11 mouse cellular contexts compared by ENCODE assay signal in genomic region chr16:94307526-94307925, GRCm38 (mm10). TPM values are rescaled to one million over a fixed set of nuclear protein-coding genes. Genes with fewer than 3 reads are reported as not detected.
A peak's percentile ranks its signal among the peaks of the same experiment; 100 is the strongest.
DNase-seq lines count a peak whose midpoint lies in the region; ATAC-seq and TF ChIP-seq lines count a peak whose summit lies in the region.
"Had no signal": no experiment of that assay in that cellular context is flagged by ENCODE, and none has a peak within 500 bp of the region (broad histone marks: within the 10 kb centered on the region; RNA-seq: fewer than 3 reads in every experiment).

No protein-coding gene starts in this region.

- peaks cover 18% of the 10 kb centered on the region for H3K27me3 ChIP-seq in forebrain, embryonic 10.5 days (ENCODE audit: poor library complexity, severe bottlenecking)
- no peaks in the 10 kb centered on the region for H3K27me3 ChIP-seq in forebrain, embryonic 11.5 days (ENCODE audit: control insufficient read depth, insufficient read depth, low read length)
- H3K27me3 ChIP-seq in hindbrain, postnatal 0 days (ENCODE audit: insufficient read depth, low read length) = no peaks in the 10 kb centered on the region
- no peaks in the 10 kb centered on the region for H3K27me3 ChIP-seq in intestine, embryonic 15.5 days (replicated peaks)
- H3K27me3 ChIP-seq: heart, embryonic 15.5 days had no signal

- no peak overlapping the region for H3K9ac ChIP-seq in forebrain, embryonic 11.5 days (ENCODE audit: low read length)
- 0 out of 2 replicates have a peak overlapping the region, but pooled peaks have one; percentile 24 for H3K9ac ChIP-seq in hindbrain, postnatal 0 days (replicated peaks; ENCODE audit: low read length)
- H3K9ac ChIP-seq in intestine, embryonic 15.5 days = no peak overlapping the region
- H3K9ac ChIP-seq: heart, embryonic 15.5 days; liver, embryonic 15.5 days had no signal

- no peak overlapping the region for H3K4me3 ChIP-seq in forebrain, embryonic 10.5 days
- H3K4me3 ChIP-seq in forebrain, embryonic 11.5 days (ENCODE audit: low read depth, low read length) = no peak overlapping the region
- no peak overlapping the region for H3K4me3 ChIP-seq in cortical plate, adult 2 months (ENCODE audit: insufficient read depth, low read length)
- no peak overlapping the region for H3K4me3 ChIP-seq in hindbrain, postnatal 0 days (ENCODE audit: low read length)
- no peak overlapping the region for H3K4me3 ChIP-seq in intestine, embryonic 15.5 days (replicated peaks)
- H3K4me3 ChIP-seq: heart, embryonic 15.5 days; liver, embryonic 15.5 days had no signal

- 67% methylated on average over 6 of the region's 6 CpGs for WGBS in forebrain, embryonic 10.5 days
- whole genome bisulfite sequencing in forebrain, embryonic 11.5 days = 76% methylated on average over 6 of the region's 6 CpGs
- WGBS in hindbrain, postnatal 0 days = 39% methylated on average over 6 of the region's 6 CpGs
- 67% methylated on average over 6 of the region's 6 CpGs for WGBS in intestine, embryonic 15.5 days

- H3K36me3 ChIP-seq in forebrain, embryonic 10.5 days (replicated peaks) = 0 out of 2 replicates have a peak, but pooled peaks cover 3% of the 10 kb centered on the region
- H3K36me3 ChIP-seq in forebrain, embryonic 11.5 days (ENCODE audit: control insufficient read depth, insufficient read depth, low read length) = no peaks in the 10 kb centered on the region
- no peaks in the 10 kb centered on the region for H3K36me3 ChIP-seq in hindbrain, postnatal 0 days (ENCODE audit: insufficient read depth, low read length)
- no peaks in the 10 kb centered on the region for H3K36me3 ChIP-seq in intestine, embryonic 15.5 days
- H3K36me3 ChIP-seq: heart, embryonic 15.5 days; liver, embryonic 15.5 days had no signal

- TF ChIP-seq POLR2A in cortical plate, adult 2 months (IDR thresholded peaks at IDR 0.05; ENCODE audit: extremely low read depth, insufficient read depth, low read length) = no peak

- no peak for ATAC-seq in forebrain, embryonic 11.5 days (replicated peaks; ENCODE audit: low FRiP score)
- no peak for ATAC-seq in hindbrain, postnatal 0 days
- no peak for ATAC-seq in granulocyte monocyte progenitor cell, adult 5-6 weeks (replicated peaks; ENCODE audit: poor library complexity, severe bottlenecking)
- ATAC-seq in intestine, embryonic 15.5 days = no peak

- no peaks in the 10 kb centered on the region for H3K9me3 ChIP-seq in forebrain, embryonic 10.5 days
- H3K9me3 ChIP-seq in forebrain, embryonic 11.5 days (ENCODE audit: control insufficient read depth, low read length) = no peaks in the 10 kb centered on the region
- H3K9me3 ChIP-seq in hindbrain, postnatal 0 days (ENCODE audit: low read length) = no peaks in the 10 kb centered on the region
- H3K9me3 ChIP-seq in intestine, embryonic 15.5 days = no peaks in the 10 kb centered on the region
- H3K9me3 ChIP-seq: heart, embryonic 15.5 days; liver, embryonic 15.5 days had no signal

- DNase-seq in forebrain, embryonic 10.5 days (ENCODE audit: extremely low spot score, low spot score) = no peak
- no peak for DNase-seq in forebrain, embryonic 11.5 days (ENCODE audit: low spot score)
- DNase-seq in adipocyte (ENCODE audit: low spot score) = peak; percentile 98
- DNase-seq in hindbrain, postnatal 0 days (ENCODE audit: low spot score) = peak; percentile 67
- DNase-seq in ovary, adult 18-20 months (ENCODE audit: low spot score) = no peak

- H3K4me1 ChIP-seq in forebrain, embryonic 10.5 days = peaks cover 34% of the 10 kb centered on the region
- 0 out of 2 replicates have a peak, but pooled peaks cover 2% of the 10 kb centered on the region for H3K4me1 ChIP-seq in forebrain, embryonic 11.5 days (replicated peaks; ENCODE audit: control insufficient read depth, insufficient read depth, low read length)
- peaks cover 4% of the 10 kb centered on the region; the same call in 1 of the 2 replicates for H3K4me1 ChIP-seq in cortical plate, adult 2 months (ENCODE audit: control insufficient read depth, insufficient read depth, low read length)
- H3K4me1 ChIP-seq in hindbrain, postnatal 0 days (ENCODE audit: insufficient read depth, low read length) = peaks cover 5% of the 10 kb centered on the region; the same call in 1 of the 2 replicates
- H3K4me1 ChIP-seq in intestine, embryonic 15.5 days (replicated peaks) = peaks cover 12% of the 10 kb centered on the region

- no peak for TF ChIP-seq CTCF in cortical plate, adult 2 months (IDR thresholded peaks at IDR 0.05; ENCODE audit: extremely low read depth, insufficient read depth, low read length)
- TF ChIP-seq CTCF in hindbrain, postnatal 0 days (IDR thresholded peaks at IDR 0.05; ENCODE audit: low read depth) = no peak

- peak overlapping the region; percentile 67; the same call in 1 of the 2 replicates for H3K27ac ChIP-seq in forebrain, embryonic 10.5 days
- H3K27ac ChIP-seq in forebrain, embryonic 11.5 days (ENCODE audit: low read depth, low read length) = no peak overlapping the region
- H3K27ac ChIP-seq in cortical plate, adult 2 months (ENCODE audit: insufficient read depth, low read length) = peak overlapping the region; percentile 36; the same call in 1 of the 2 replicates
- H3K27ac ChIP-seq in hindbrain, postnatal 0 days = peak overlapping the region; percentile 58; the same call in 1 of the 2 replicates
- H3K27ac ChIP-seq in intestine, embryonic 15.5 days = no peak overlapping the region
- H3K27ac ChIP-seq: heart, embryonic 15.5 days; liver, embryonic 15.5 days had no signal

- H3K4me2 ChIP-seq in forebrain, embryonic 11.5 days (ENCODE audit: low read depth, low read length, severe bottlenecking) = no peak overlapping the region
- no peak overlapping the region for H3K4me2 ChIP-seq in hindbrain, postnatal 0 days (ENCODE audit: low read depth, low read length)
- no peak overlapping the region for H3K4me2 ChIP-seq in intestine, embryonic 15.5 days (replicated peaks)
- H3K4me2 ChIP-seq: heart, embryonic 15.5 days; liver, embryonic 15.5 days; midbrain, embryonic 11.5 days had no signal

RNA-seq across cellular contexts. Expression of gene Hlcs, which starts 5.8 kb away (rescaled TPM):
- polyA plus RNA-seq in forebrain, embryonic 10.5 days (2016; fragmentation: Nextera tagmentation; extraction: Ambion mirVana) = 14.4 and 15.5 TPM in 2 replicates
- polyA plus RNA-seq in forebrain, embryonic 11.5 days (2014; fragmentation: Nextera tagmentation; extraction: Ambion mirVana) = 13.8 TPM in 2 replicates
- polyA plus RNA-seq in cortical plate, adult 2 months (2012; rRNA removed) = 10.2 and 10.7 TPM in 2 replicates
- total RNA-seq in hindbrain, postnatal 0 days (2014; rRNA removed) = 8.1 and 9.4 TPM in 2 replicates
- 7.3 TPM in 2 replicates for polyA plus RNA-seq in hindbrain, postnatal 0 days (2015; fragmentation: Nextera tagmentation; extraction: Ambion mirVana)
- 6.9 and 11.7 TPM in 2 replicates for total RNA-seq in granulocyte monocyte progenitor cell, adult 5-6 weeks (2014; fragmentation: Nextera tagmentation)
- 6.2 and 6.7 TPM in 2 replicates for total RNA-seq in granulocyte monocyte progenitor cell, adult 5-6 weeks (2017)
- 7.7 and 8.3 TPM in 2 replicates for polyA plus RNA-seq in intestine, embryonic 15.5 days (2015; fragmentation: Nextera tagmentation; extraction: Ambion mirVana)

RNA-seq across cellular contexts. Expression of gene Ripply3, which starts 20.7 kb away (rescaled TPM):
- 4.6 and 5.8 TPM in 2 replicates for polyA plus RNA-seq in forebrain, embryonic 10.5 days (2016; fragmentation: Nextera tagmentation; extraction: Ambion mirVana)
- 5.4 and 5.7 TPM in 2 replicates for polyA plus RNA-seq in forebrain, embryonic 11.5 days (2014; fragmentation: Nextera tagmentation; extraction: Ambion mirVana)
- 0.21 and 0.38 TPM in 2 replicates for polyA plus RNA-seq in cortical plate, adult 2 months (2012; rRNA removed)
- total RNA-seq in hindbrain, postnatal 0 days (2014; rRNA removed) = 0.68 and 2.2 TPM in 2 replicates
- 0.91 and 1.0 TPM in 2 replicates for polyA plus RNA-seq in hindbrain, postnatal 0 days (2015; fragmentation: Nextera tagmentation; extraction: Ambion mirVana)
- total RNA-seq in granulocyte monocyte progenitor cell, adult 5-6 weeks (2014; fragmentation: Nextera tagmentation) = not detected in 2 replicates
- not detected in 2 replicates for total RNA-seq in granulocyte monocyte progenitor cell, adult 5-6 weeks (2017)
- polyA plus RNA-seq in intestine, embryonic 15.5 days (2015; fragmentation: Nextera tagmentation; extraction: Ambion mirVana) = 4.4 and 4.7 TPM in 2 replicates

Comparison
In these comparisons a context has a peak if more than half of its experiments do, and no peak if none do; other contexts are left out.
1. H3K27ac ChIP-seq: peak in forebrain, embryonic 10.5 days (single experiment), cortical plate, adult 2 months (single experiment) and hindbrain, postnatal 0 days (single experiment); none in forebrain, embryonic 11.5 days (single experiment) and intestine, embryonic 15.5 days (single experiment).
2. DNase-seq: peak in adipocyte (single experiment) and hindbrain, postnatal 0 days (single experiment); none in forebrain, embryonic 10.5 days (single experiment), forebrain, embryonic 11.5 days (single experiment) and ovary, adult 18-20 months (single experiment).